Mouse (Mus musculus) testis, adult 2 months (tissue): ENCODE measurements around the gene Large2.

Experiments used
- CTCF ChIP-seq: fragments of 200-500 bp; IDR thresholded peaks from 2 replicates; pipeline ENCODE4 v1.5.1; 2012; ENCODE audit warnings: low read depth, mild to moderate bottlenecking, inconsistent platforms, low read length, moderate library complexity; ENCODE audit not compliant: control insufficient read depth, insufficient read depth, insufficient replicate concordance
- POLR2A ChIP-seq: fragments of 200-500 bp; IDR thresholded peaks from 2 replicates; pipeline ENCODE4 v1.6.1; 2012; ENCODE audit warnings: low read depth, mild to moderate bottlenecking, inconsistent platforms, low read length, moderate library complexity; ENCODE audit not compliant: control insufficient read depth

GRCm38 (mm10) chr2:92384101-92384500, 9.4 kb upstream of the Large2 start:
- TF ChIP-seq CTCF (no peak), POLR2A (no peak)
